Mouse (Mus musculus): ENCODE data around the gene Adcy6. TPM values are rescaled to one million over a fixed set of nuclear protein-coding genes. Genes with fewer than 3 reads are reported as not detected.
A peak's percentile ranks its signal among the peaks of the same experiment; 100 is the strongest.

Adcy6 gene
- polyA plus RNA-seq, 1 experiment from 2014 or later: 10.4 TPM

GRCm38 (mm10) chr15:98626487-98627212, 16.8 kb upstream of the Adcy6 start:
- ATAC-seq (ENCODE audit: low FRiP score): no peak
- no peak overlapping the region for H3K4me3 ChIP-seq (replicated peaks)
- no peaks in the 10 kb centered on the region for H3K27me3 ChIP-seq (replicated peaks)
- H3K9me3 ChIP-seq (replicated peaks): no peaks in the 10 kb centered on the region
- H3K36me3 ChIP-seq: no peaks in the 10 kb centered on the region
- no peak overlapping the region for H3K9ac ChIP-seq (replicated peaks)
- no peak overlapping the region for H3K4me2 ChIP-seq
- WGBS: 74% methylated on average over 7 of the region's 7 CpGs
- H3K4me1 ChIP-seq: peaks cover 30% of the 10 kb centered on the region
- no peak overlapping the region for H3K27ac ChIP-seq (replicated peaks)

- WGBS: 15% methylated on average over 8 of the region's 8 CpGs
- no peak overlapping the region for H3K4me2 ChIP-seq
- H3K9ac ChIP-seq (replicated peaks): no peak overlapping the region
Observed at GRCm38 (mm10) chr15:98626078-98626477, 16.2 kb upstream of the Adcy6 start.

GRCm38 (mm10) chr15:98623361-98623821, 13.5 kb upstream of the Adcy6 start:
- 60% methylated on average over 5 of the region's 5 CpGs for WGBS
- Histone ChIP-seq H3K27ac (replicated peaks) (no peak overlapping the region), H3K27me3 (replicated peaks) (0 out of 2 replicates have a peak, but pooled peaks cover 4% of the 10 kb centered on the region)

More at GRCm38 (mm10) chr15:98626078-98626477, 16.2 kb upstream of the Adcy6 start:
- Histone ChIP-seq H3K36me3 (no peaks in the 10 kb centered on the region), H3K4me3 (replicated peaks) (no peak overlapping the region), H3K27me3 (replicated peaks) (no peaks in the 10 kb centered on the region), H3K4me1 (peaks cover 25% of the 10 kb centered on the region), H3K27ac (replicated peaks) (no peak overlapping the region), H3K9me3 (replicated peaks) (no peaks in the 10 kb centered on the region)
- no peak for ATAC-seq (ENCODE audit: low FRiP score)

GRCm38 (mm10) chr15:98622721-98623120, 12.8 kb upstream of the Adcy6 start:
- peaks cover 3% of the 10 kb centered on the region; the same call in 1 of the 2 replicates for H3K4me1 ChIP-seq
- no peaks in the 10 kb centered on the region for H3K9me3 ChIP-seq (replicated peaks)
- no peak for ATAC-seq (ENCODE audit: low FRiP score)
- 0 out of 2 replicates have a peak, but pooled peaks cover 4% of the 10 kb centered on the region for H3K27me3 ChIP-seq (replicated peaks)
- H3K36me3 ChIP-seq: no peaks in the 10 kb centered on the region
- H3K4me2 ChIP-seq: no peak overlapping the region
- no peak overlapping the region for H3K4me3 ChIP-seq (replicated peaks)
- no peak overlapping the region for H3K27ac ChIP-seq (replicated peaks)
- no peak overlapping the region for H3K9ac ChIP-seq (replicated peaks)
- 27% methylated on average over 6 of the region's 6 CpGs for WGBS

More at GRCm38 (mm10) chr15:98623361-98623821, 13.5 kb upstream of the Adcy6 start:
- Histone ChIP-seq H3K36me3 (no peaks in the 10 kb centered on the region), H3K9me3 (replicated peaks) (no peaks in the 10 kb centered on the region), H3K9ac (replicated peaks) (no peak overlapping the region), H3K4me3 (replicated peaks) (no peak overlapping the region), H3K4me1 (peaks cover 7% of the 10 kb centered on the region), H3K4me2 (no peak overlapping the region)
- no peak for ATAC-seq (ENCODE audit: low FRiP score)

- H3K4me1 ChIP-seq: peaks cover 6% of the 10 kb centered on the region
- no peak overlapping the region for H3K27ac ChIP-seq (replicated peaks)
- 7% methylated on average over 7 of the region's 7 CpGs for WGBS
- 0 out of 2 replicates have a peak, but pooled peaks cover 4% of the 10 kb centered on the region for H3K27me3 ChIP-seq (replicated peaks)
- H3K9ac ChIP-seq (replicated peaks): no peak overlapping the region
- H3K9me3 ChIP-seq (replicated peaks): no peaks in the 10 kb centered on the region
- no peak overlapping the region for H3K4me3 ChIP-seq (replicated peaks)
- no peak for ATAC-seq (ENCODE audit: low FRiP score)
- H3K4me2 ChIP-seq: no peak overlapping the region
- H3K36me3 ChIP-seq: no peaks in the 10 kb centered on the region
Observed at GRCm38 (mm10) chr15:98622199-98622598, 12.3 kb upstream of the Adcy6 start.

GRCm38 (mm10) chr15:98617176-98617537, 7.3 kb upstream of the Adcy6 start:
- Histone ChIP-seq H3K4me2 (0 out of 2 replicates have a peak overlapping the region, but pooled peaks have one; percentile 30), H3K27me3 (replicated peaks) (0 out of 2 replicates have a peak, but pooled peaks cover 7% of the 10 kb centered on the region), H3K4me3 (replicated peaks) (no peak overlapping the region), H3K9me3 (replicated peaks) (no peaks in the 10 kb centered on the region), H3K36me3 (no peaks in the 10 kb centered on the region), H3K27ac (replicated peaks) (no peak overlapping the region), H3K9ac (replicated peaks) (no peak overlapping the region), H3K4me1 (peaks cover 18% of the 10 kb centered on the region)
- WGBS: 2% methylated on average over 12 of the region's 12 CpGs
- ATAC-seq (ENCODE audit: low FRiP score): no peak

- no peak overlapping the region for H3K27ac ChIP-seq (replicated peaks)
- no peaks in the 10 kb centered on the region for H3K36me3 ChIP-seq
- WGBS: 31% methylated on average over 20 of the region's 20 CpGs
- no peak overlapping the region for H3K9ac ChIP-seq (replicated peaks)
- 0 out of 2 replicates have a peak overlapping the region, but pooled peaks have one; percentile 30 for H3K4me2 ChIP-seq
- H3K4me1 ChIP-seq: peaks cover 18% of the 10 kb centered on the region
- ATAC-seq (ENCODE audit: low FRiP score): no peak
- H3K4me3 ChIP-seq (replicated peaks): no peak overlapping the region
- no peaks in the 10 kb centered on the region for H3K9me3 ChIP-seq (replicated peaks)
- 0 out of 2 replicates have a peak, but pooled peaks cover 7% of the 10 kb centered on the region for H3K27me3 ChIP-seq (replicated peaks)
Observed at GRCm38 (mm10) chr15:98616362-98617175, 6.7 kb upstream of the Adcy6 start.

GRCm38 (mm10) chr15:98615751-98616150, 5.9 kb upstream of the Adcy6 start:
- Histone ChIP-seq H3K9me3 (replicated peaks) (no peaks in the 10 kb centered on the region), H3K27me3 (replicated peaks) (0 out of 2 replicates have a peak, but pooled peaks cover 7% of the 10 kb centered on the region), H3K9ac (replicated peaks) (no peak overlapping the region), H3K4me1 (peaks cover 18% of the 10 kb centered on the region), H3K4me3 (replicated peaks) (no peak overlapping the region), H3K36me3 (no peaks in the 10 kb centered on the region), H3K4me2 (no peak overlapping the region), H3K27ac (replicated peaks) (no peak overlapping the region)
- 67% methylated on average over 6 of the region's 6 CpGs for WGBS
- ATAC-seq (ENCODE audit: low FRiP score): no peak

- 47% methylated on average over 6 of the region's 6 CpGs for WGBS
- Histone ChIP-seq H3K9me3 (replicated peaks) (no peaks in the 10 kb centered on the region), H3K4me2 (no peak overlapping the region), H3K4me3 (replicated peaks) (no peak overlapping the region), H3K9ac (replicated peaks) (no peak overlapping the region), H3K27me3 (replicated peaks) (0 out of 2 replicates have a peak, but pooled peaks cover 7% of the 10 kb centered on the region), H3K36me3 (no peaks in the 10 kb centered on the region), H3K27ac (replicated peaks) (no peak overlapping the region), H3K4me1 (peaks cover 24% of the 10 kb centered on the region)
- ATAC-seq (ENCODE audit: low FRiP score): no peak
Observed at GRCm38 (mm10) chr15:98614971-98615370, 5.1 kb upstream of the Adcy6 start.

GRCm38 (mm10) chr15:98614551-98614950, 4.7 kb upstream of the Adcy6 start:
- H3K27ac ChIP-seq (replicated peaks): 0 out of 2 replicates have a peak overlapping the region, but pooled peaks have one; percentile 58
- H3K36me3 ChIP-seq: no peaks in the 10 kb centered on the region
- H3K27me3 ChIP-seq (replicated peaks): 0 out of 2 replicates have a peak, but pooled peaks cover 7% of the 10 kb centered on the region
- no peaks in the 10 kb centered on the region for H3K9me3 ChIP-seq (replicated peaks)
- ATAC-seq (ENCODE audit: low FRiP score): no peak
- no peak overlapping the region for H3K9ac ChIP-seq (replicated peaks)
- H3K4me2 ChIP-seq: no peak overlapping the region
- 33% methylated on average over 9 of the region's 9 CpGs for WGBS
- H3K4me3 ChIP-seq (replicated peaks): no peak overlapping the region
- H3K4me1 ChIP-seq: peaks cover 27% of the 10 kb centered on the region

GRCm38 (mm10) chr15:98612229-98612628, 2.4 kb upstream of the Adcy6 start:
- Histone ChIP-seq H3K36me3 (no peaks in the 10 kb centered on the region), H3K9ac (replicated peaks) (no peak overlapping the region), H3K4me1 (peaks cover 40% of the 10 kb centered on the region), H3K9me3 (replicated peaks) (no peaks in the 10 kb centered on the region), H3K4me2 (no peak overlapping the region), H3K4me3 (replicated peaks) (no peak overlapping the region), H3K27me3 (replicated peaks) (0 out of 2 replicates have a peak, but pooled peaks cover 3% of the 10 kb centered on the region), H3K27ac (replicated peaks) (no peak overlapping the region)
- ATAC-seq (ENCODE audit: low FRiP score): no peak
- 97% methylated on average over 3 of the region's 3 CpGs for WGBS
